Mouse (Mus musculus) kidney, adult 2 months (tissue): ENCODE data around the gene Olfr31.
A peak's percentile ranks its signal among the peaks of the same experiment; 100 is the strongest.

ENCODE experiments used
- CTCF ChIP-seq: fragments of 200-500 bp; conservative IDR thresholded peaks from 2 replicates; pipeline ENCODE4 v1.5.1; 2011; ENCODE audit warnings: low read depth, mild to moderate bottlenecking, control low read depth, low read length, moderate library complexity, mixed read lengths; ENCODE audit not compliant: insufficient read depth, insufficient read length
- POLR2A ChIP-seq: fragments of 200-500 bp; IDR thresholded peaks from one replicate; pipeline ENCODE4 v1.6.1; 2011; ENCODE audit warnings: low read depth, low read length, control low read depth

- TF ChIP-seq CTCF: peak; percentile 32; the same call in 1 of the 2 replicates
- TF ChIP-seq POLR2A: no peak
Measured at GRCm38 (mm10) chr14:14294426-14294825, 28.2 kb upstream of the Olfr31 start.
